Mouse (Mus musculus) c-Kit-positive CD71-negative TER-119-negative erythroid progenitor cells, embryonic 14.5 days (primary cell): ENCODE results near the gene Idi1.
"Not testable (repeated sequence)": the region's sequence is repeated elsewhere in the genome, so short reads cannot be mapped to it uniquely, and the experiment has no call there.

ENCODE experiments used
- DNase-seq: peaks from one replicate; pipeline ENCODE4 v3.0.0-alpha.2; 2013; ENCODE audit warnings: low read depth

The Idi1 gene

GRCm38 (mm10) chr13:8885445-8886184 lies at the start of gene Idi1:
TSS of gene Idi1 (plus strand) at chr13:8885501.
- peak; percentile 94 for DNase-seq

- no peak for DNase-seq
Observed at GRCm38 (mm10) chr13:8838394-8838793, 46.9 kb upstream of the Idi1 start.

- DNase-seq: no peak
Observed at GRCm38 (mm10) chr13:8839111-8839510, 46.2 kb upstream of the Idi1 start.

- DNase-seq: no peak
Observed at GRCm38 (mm10) chr13:8839937-8840336, 45.4 kb upstream of the Idi1 start.

GRCm38 (mm10) chr13:8840941-8841340 lies 44.4 kb upstream of the Idi1 start:
- DNase-seq: no peak

- DNase-seq: not testable (repeated sequence)
Observed at GRCm38 (mm10) chr13:8841846-8842245, 43.5 kb upstream of the Idi1 start.

GRCm38 (mm10) chr13:8842273-8842672 lies 43.0 kb upstream of the Idi1 start:
- peak; percentile 8 for DNase-seq

- no peak for DNase-seq
Observed at GRCm38 (mm10) chr13:8847702-8848101, 37.6 kb upstream of the Idi1 start.

GRCm38 (mm10) chr13:8849311-8849710 lies 36.0 kb upstream of the Idi1 start:
- no peak for DNase-seq

- no peak for DNase-seq
Observed at GRCm38 (mm10) chr13:8853424-8853823, 31.9 kb upstream of the Idi1 start.

- DNase-seq: no peak
Observed at GRCm38 (mm10) chr13:8854769-8855168, 30.5 kb upstream of the Idi1 start.

- no peak for DNase-seq
Observed at GRCm38 (mm10) chr13:8858453-8858852, 26.8 kb upstream of the Idi1 start.

- DNase-seq: no peak
Observed at GRCm38 (mm10) chr13:8860861-8861260, 24.4 kb upstream of the Idi1 start.

GRCm38 (mm10) chr13:8864990-8865389 lies 20.3 kb upstream of the Idi1 start:
- DNase-seq: no peak

- DNase-seq: no peak
Observed at GRCm38 (mm10) chr13:8866612-8867011, 18.7 kb upstream of the Idi1 start.

- DNase-seq: no peak
Observed at GRCm38 (mm10) chr13:8869578-8870157, 15.6 kb upstream of the Idi1 start.

- DNase-seq: no peak
Observed at GRCm38 (mm10) chr13:8870160-8870509, 15.2 kb upstream of the Idi1 start.

GRCm38 (mm10) chr13:8870510-8871313 lies 14.6 kb upstream of the Idi1 start:
- DNase-seq: peak; percentile 74

GRCm38 (mm10) chr13:8871314-8871962 lies 13.9 kb upstream of the Idi1 start, which contains the start of gene Wdr37:
TSS of gene Wdr37 (minus strand) at chr13:8871909.
- no peak for DNase-seq

GRCm38 (mm10) chr13:8873776-8874175 lies 11.5 kb upstream of the Idi1 start:
- no peak for DNase-seq

- no peak for DNase-seq
Observed at GRCm38 (mm10) chr13:8881611-8882010, 3.7 kb upstream of the Idi1 start.

GRCm38 (mm10) chr13:8883870-8884269 lies 1.4 kb upstream of the Idi1 start:
- not testable (repeated sequence) for DNase-seq
